Mouse (Mus musculus) heart, postnatal 0 days (tissue): ENCODE measurements around the gene Slain2.
"Not testable (repeated sequence)": the region's sequence is repeated elsewhere in the genome, so short reads cannot be mapped to it uniquely, and the experiment has no call there.

Experiments
- CTCF ChIP-seq: IDR thresholded peaks from 2 replicates; pipeline ENCODE4 v1.5.1; 2016; ENCODE audit warnings: antibody characterized with exemption, control low read depth, low read depth
- EP300 ChIP-seq: IDR thresholded peaks from 2 replicates; pipeline ENCODE4 v1.6.1; 2016; ENCODE audit warnings: antibody characterized with exemption, low read depth

DNA sequence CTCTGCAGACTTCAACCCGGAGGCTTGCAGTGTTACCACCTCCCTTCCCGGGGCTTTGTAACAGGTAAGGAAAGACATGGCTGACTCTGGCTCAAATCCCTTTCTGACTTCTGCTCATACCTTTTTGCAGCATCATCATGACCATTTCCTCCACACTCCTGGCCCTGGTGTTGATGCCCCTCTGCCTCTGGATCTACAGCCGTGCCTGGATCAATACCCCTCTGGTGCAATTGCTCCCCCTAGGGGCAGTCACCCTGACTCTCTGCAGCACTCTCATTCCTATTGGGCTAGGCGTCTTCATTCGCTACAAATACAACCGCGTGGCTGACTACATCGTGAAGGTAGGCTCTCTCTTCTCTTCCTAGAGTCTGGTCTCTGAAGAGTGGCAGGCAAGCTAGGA, 94.1 kb downstream of the Slain2 start:
- peak; percentile 31 for TF ChIP-seq CTCF
- TF ChIP-seq EP300, result not testable (repeated sequence)
